Mouse (Mus musculus) liver, embryonic 14.5 days (tissue): ENCODE data around the gene Nacad. TPM values are rescaled to one million over a fixed set of nuclear protein-coding genes. Genes with fewer than 3 reads are reported as not detected.

Experiments
- ATAC-seq: fragments of 200-750 bp; cut with Nextera tagmentation; 2 replicates; pipeline ENCODE4 v1.8.0; 2017; ENCODE audit warnings: moderate number of reproducible peaks, mild to moderate bottlenecking, moderate library complexity; ENCODE audit not compliant: insufficient read depth
- DNase-seq, 3 experiments: peaks; one replicate each; pipeline ENCODE4 v3.0.0-alpha.2; 2012 to 2013; ENCODE audit warnings: low read depth in 3 of 3, low spot score in 3 of 3
- H3K27ac ChIP-seq: fragments of 300-500 bp; sonication (generic); 2 replicates; pipeline ENCODE4 v1.5.1; 2014; ENCODE audit warnings: moderate library complexity, mild to moderate bottlenecking, control low read depth, inconsistent platforms
- H3K27me3 ChIP-seq: fragments of 300-500 bp; sonication (generic); 2 replicates; pipeline ENCODE4 v1.6.1; 2014; ENCODE audit warnings: mild to moderate bottlenecking, low read length, moderate library complexity; ENCODE audit not compliant: control insufficient read depth, insufficient read depth
- H3K36me3 ChIP-seq: fragments of 300-500 bp; sonication (generic); replicated peaks from 2 replicates; pipeline ENCODE4 v1.6.1; 2014; ENCODE audit warnings: low read depth; ENCODE audit not compliant: control insufficient read depth, insufficient read depth
- H3K4me1 ChIP-seq, 2 experiments: fragments of 200-500 bp in 1 of 2; fragments of 300-500 bp in 1 of 2; sonication (generic) in 1 of 2; replicated peaks; 2 replicates each; pipeline ENCODE4 v1.6.1; 2012 to 2014; ENCODE audit warnings: antibody characterized with exemption in 1 of 2, inconsistent platforms in 1 of 2, low read length in 1 of 2; ENCODE audit not compliant: control insufficient read depth in 2 of 2, insufficient read depth in 2 of 2
- H3K4me2 ChIP-seq: fragments of 300-500 bp; sonication (generic); 2 replicates; pipeline ENCODE4 v1.6.1; 2014; ENCODE audit warnings: low read depth, mild to moderate bottlenecking, control low read depth, moderate library complexity
- H3K4me3 ChIP-seq, 2 experiments: fragments of 200-500 bp in 1 of 2; fragments of 300-500 bp in 1 of 2; sonication (generic) in 1 of 2; 2 replicates each; pipeline ENCODE4 v1.5.1; 2012 to 2014; ENCODE audit warnings: low read depth in 2 of 2, low read length in 2 of 2, mild to moderate bottlenecking in 2 of 2, control low read depth in 1 of 2, inconsistent platforms in 1 of 2, moderate library complexity in 1 of 2; ENCODE audit not compliant: insufficient read depth in 1 of 2
- H3K9ac ChIP-seq: fragments of 300-500 bp; sonication (generic); replicated peaks from 2 replicates; pipeline ENCODE4 v1.6.1; 2014; ENCODE audit warnings: mild to moderate bottlenecking, control low read depth, moderate library complexity
- H3K9me3 ChIP-seq: fragments of 300-500 bp; sonication (generic); 2 replicates; pipeline ENCODE4 v1.6.1; 2016; ENCODE audit warnings: low read length, mixed read lengths; ENCODE audit not compliant: control insufficient read depth
- CTCF ChIP-seq: IDR thresholded peaks from 2 replicates; pipeline ENCODE4 v1.5.1; 2016; ENCODE audit warnings: antibody characterized with exemption, low read depth, control low read depth
- EP300 ChIP-seq: IDR thresholded peaks from 2 replicates; pipeline ENCODE4 v1.6.1; 2016; ENCODE audit warnings: antibody characterized with exemption, low read depth
- WGBS: fragments of 180-500 bp; shearing (Covaris S2); extraction: QIAGEN DNeasy Blood & Tissue Kit; methylation state at CpG from one replicate; pipeline ENCODE4 v1.1.7; 2014; ENCODE audit not compliant: insufficient replicate concordance; 5-methylcytosine and 5-hydroxymethylcytosine counted together
- polyA plus RNA-seq, 2 experiments: library from polyadenylated mRNA; depleted of rRNA in 1 of 2; stranded (reverse) in 1 of 2; unstranded in 1 of 2; fragments of >200 nt; fragmentation: Nextera tagmentation in 1 of 2; extraction: Ambion mirVana in 1 of 2; gene quantifications; 2 replicates each; pipeline versions ENCODE4 v1.2.1 to v1.2.3; 2012 to 2014

The Nacad gene
- polyA plus RNA-seq, 2 experiments: 4.0 to 6.2 TPM

- Histone ChIP-seq H3K4me1 (peaks cover 41 to 64% of the 10 kb centered on the region in 2 experiments), H3K27ac (peak overlapping the region; percentile 74), H3K4me3 (no peak overlapping the region), H3K9me3 (no peaks in the 10 kb centered on the region), H3K36me3 (peaks cover 12% of the 10 kb centered on the region), H3K9ac (peak overlapping the region; percentile 48), H3K4me2 (peak overlapping the region; percentile 48), H3K27me3 (no peaks in the 10 kb centered on the region)
- TF ChIP-seq EP300: peak; percentile 71
- TF ChIP-seq CTCF: no peak
- WGBS: 24% methylated on average over 5 of the region's 5 CpGs
- peak in 2 of 3 experiments; percentile 34 to 44 for DNase-seq
- peak; percentile 65 for ATAC-seq
These were observed 10.5 kb downstream of the Nacad start for GRCm38 (mm10) chr11:6595339-6595738.

GRCm38 (mm10) chr11:6594845-6595244 lies 11.0 kb downstream of the Nacad start:
- Histone ChIP-seq H3K27ac (peak overlapping the region; percentile 74), H3K4me1 (peaks cover 41 to 64% of the 10 kb centered on the region in 2 experiments), H3K36me3 (peaks cover 15% of the 10 kb centered on the region), H3K9me3 (no peaks in the 10 kb centered on the region), H3K27me3 (no peaks in the 10 kb centered on the region), H3K4me2 (peak overlapping the region; percentile 48), H3K4me3 (no peak overlapping the region), H3K9ac (peak overlapping the region; percentile 48)
- WGBS: 67% methylated on average over 6 of the region's 6 CpGs
- no peak for ATAC-seq
- TF ChIP-seq CTCF: no peak
- TF ChIP-seq EP300: no peak
- no peak for DNase-seq

GRCm38 (mm10) chr11:6593406-6593805 lies 12.4 kb downstream of the Nacad start:
- no peak overlapping the region for H3K27ac ChIP-seq
- H3K4me2 ChIP-seq: no peak overlapping the region
- H3K4me3 ChIP-seq: no peak overlapping the region
- no peak for ATAC-seq
- no peak for DNase-seq
- H3K9me3 ChIP-seq: no peaks in the 10 kb centered on the region
- peaks cover 53 to 75% of the 10 kb centered on the region in 2 experiments for H3K4me1 ChIP-seq
- TF ChIP-seq EP300: no peak
- no peaks in the 10 kb centered on the region for H3K27me3 ChIP-seq
- H3K9ac ChIP-seq: no peak overlapping the region
- WGBS: 74% methylated on average over 11 of the region's 11 CpGs
- peaks cover 18% of the 10 kb centered on the region for H3K36me3 ChIP-seq

GRCm38 (mm10) chr11:6590933-6591675 lies 14.7 kb downstream of the Nacad start:
- peak overlapping the region; percentile 45 for H3K9ac ChIP-seq
- peak overlapping the region; percentile 79 for H3K27ac ChIP-seq
- WGBS: 22% methylated on average over 10 of the region's 10 CpGs
- H3K9me3 ChIP-seq: no peaks in the 10 kb centered on the region
- DNase-seq: peak in 2 of 3 experiments; percentile 67 to 69
- H3K4me3 ChIP-seq: peak overlapping the region in 1 of 2 experiments; percentile 11; a peak in 2 of 4 replicates
- TF ChIP-seq CTCF (no peak), EP300 (peak; percentile 89)
- H3K4me1 ChIP-seq: peaks cover 60 to 84% of the 10 kb centered on the region in 2 experiments
- H3K4me2 ChIP-seq: peak overlapping the region; percentile 57
- H3K36me3 ChIP-seq: peaks cover 16% of the 10 kb centered on the region
- peak; percentile 85 for ATAC-seq
- no peaks in the 10 kb centered on the region for H3K27me3 ChIP-seq

- H3K4me2 ChIP-seq: peak overlapping the region; percentile 57
- ATAC-seq: peak; percentile 69
- no peaks in the 10 kb centered on the region for H3K9me3 ChIP-seq
- H3K4me1 ChIP-seq: peaks cover 53 to 81% of the 10 kb centered on the region in 2 experiments
- DNase-seq: no peak
- 0 out of 2 replicates have a peak, but pooled peaks have one; percentile 9 for TF ChIP-seq EP300
- no peak for TF ChIP-seq CTCF
- H3K27ac ChIP-seq: peak overlapping the region; percentile 79
- peak overlapping the region in 1 of 2 experiments; percentile 7; a peak in 1 of 4 replicates for H3K4me3 ChIP-seq
- peaks cover 17% of the 10 kb centered on the region for H3K36me3 ChIP-seq
- no peaks in the 10 kb centered on the region for H3K27me3 ChIP-seq
- H3K9ac ChIP-seq: peak overlapping the region; percentile 46
- 41% methylated on average over 7 of the region's 7 CpGs for whole genome bisulfite sequencing
These were observed 16.0 kb downstream of the Nacad start for GRCm38 (mm10) chr11:6589838-6590237.
